Mouse (Mus musculus): Measurements from ENCODE around the gene Crybb3.
A peak's percentile ranks its signal among the peaks of the same experiment; 100 is the strongest.

Crybb3 gene

DNA sequence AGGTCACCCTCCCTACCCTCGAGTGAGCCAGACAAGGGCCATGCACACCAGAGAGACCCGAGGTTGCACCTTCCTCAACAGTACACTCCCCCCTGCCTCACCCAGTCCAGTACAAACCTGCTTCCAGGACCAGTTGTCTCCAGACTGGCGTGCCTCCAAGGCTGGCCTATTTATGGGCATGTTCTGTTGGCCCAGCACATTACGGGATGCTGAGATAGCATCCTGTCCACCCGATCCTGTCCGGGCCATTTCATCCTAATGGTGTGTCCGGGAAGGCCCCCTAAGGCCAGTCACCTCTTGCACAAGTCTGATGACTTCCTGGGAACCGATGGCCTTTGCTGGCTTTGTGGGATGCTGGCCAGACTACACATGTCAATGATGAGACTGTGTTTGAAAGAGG lies at the start of gene Crybb3:
Crybb3 (minus strand) TSS at position 146 of the 400 bp plus-strand sequence.
- DNase-seq: no peak

DNA sequence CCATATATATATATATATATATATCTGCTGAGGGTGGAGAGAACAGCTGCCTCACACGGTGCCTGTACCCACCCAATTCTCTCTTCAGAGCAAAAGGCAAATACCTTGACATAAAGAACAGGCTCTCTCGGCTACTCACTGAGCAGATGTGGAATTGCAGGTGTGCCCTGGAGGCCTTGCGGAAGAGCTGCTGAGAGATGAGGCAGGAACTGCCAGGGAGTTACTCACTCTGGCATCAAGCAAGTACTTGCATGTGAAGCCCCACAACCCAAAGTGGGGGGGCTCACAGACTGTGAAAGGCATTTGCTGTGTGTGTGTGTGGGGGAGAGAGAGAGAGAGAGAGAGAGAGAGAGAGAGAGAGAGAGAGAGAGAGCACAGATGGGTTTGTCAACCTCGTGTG lies 47.0 kb upstream of the Crybb3 start:
- DNase-seq: no peak

DNA sequence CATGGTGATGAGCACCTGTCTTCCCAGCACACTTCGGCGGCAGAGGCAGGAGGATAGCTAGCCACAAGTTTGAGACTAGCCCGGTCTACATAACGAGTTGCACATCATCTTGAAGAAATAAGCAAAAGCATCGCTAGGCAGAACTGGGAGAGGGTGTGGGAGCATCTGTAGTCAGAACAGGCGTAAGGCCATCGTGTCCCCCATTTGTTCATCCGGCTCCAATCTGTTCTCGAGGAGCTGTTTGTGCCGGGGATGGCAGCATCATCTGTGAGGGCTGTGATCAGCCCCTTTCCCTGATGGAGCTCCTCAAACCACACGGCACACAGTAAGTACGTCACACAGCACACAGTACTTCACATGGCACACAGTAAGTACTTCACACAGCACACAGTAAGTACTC lies 45.1 kb upstream of the Crybb3 start:
- no peak for DNase-seq

DNA sequence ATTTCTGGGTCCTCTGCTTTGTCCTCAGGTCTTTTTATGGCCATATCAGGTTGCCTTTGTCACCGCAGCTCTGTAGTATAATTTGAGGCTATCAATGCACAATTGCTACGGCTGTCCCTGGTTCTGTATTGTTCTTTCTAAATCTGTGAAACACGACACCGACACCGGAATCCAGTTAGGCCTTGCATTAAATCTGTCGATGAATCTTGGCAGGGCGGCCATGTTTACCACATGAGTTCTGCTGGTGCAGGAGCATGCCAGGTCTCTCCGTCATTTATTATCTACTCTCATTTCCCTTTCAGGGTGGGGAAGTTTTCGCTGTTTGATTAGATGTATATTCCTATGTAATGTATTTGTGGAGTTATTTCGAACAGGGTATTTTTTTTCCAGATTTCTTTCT lies 42.3 kb upstream of the Crybb3 start:
- peak; percentile 33 for DNase-seq

DNA sequence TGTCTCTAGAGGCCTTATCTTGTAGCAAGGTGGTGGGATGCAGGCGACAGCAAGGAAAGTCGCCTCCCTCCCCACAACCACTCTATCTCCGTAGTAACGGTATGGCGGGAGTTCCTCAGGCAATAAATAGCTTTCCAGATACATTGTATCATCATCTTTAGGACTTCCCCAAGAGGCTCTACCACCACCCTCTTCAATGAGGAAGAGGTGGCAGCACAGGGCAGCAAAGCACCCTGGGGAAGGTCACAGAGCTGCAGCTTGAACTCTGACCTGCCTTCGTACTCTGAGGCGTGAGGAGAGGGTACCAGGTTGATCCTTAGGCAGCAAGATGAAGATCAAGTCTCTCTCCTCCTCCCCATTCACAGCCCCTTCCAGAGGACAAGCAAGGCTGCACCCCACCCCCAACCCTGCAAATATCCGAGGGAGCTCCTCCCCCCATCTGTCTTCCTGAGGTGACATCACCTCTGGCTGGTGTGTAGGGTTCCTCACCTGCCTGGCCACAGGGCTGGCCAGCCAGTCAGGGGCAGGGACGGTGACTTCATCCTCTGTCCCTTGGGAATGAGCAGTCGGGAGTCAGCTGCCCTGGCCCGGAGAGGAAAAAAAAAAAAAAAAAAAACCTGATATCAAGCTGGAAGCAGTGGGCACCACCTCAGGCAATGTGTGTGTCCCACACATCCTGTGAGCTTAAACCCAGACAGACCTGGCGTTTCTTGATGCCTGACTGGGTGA lies 41.1 kb upstream of the Crybb3 start:
- DNase-seq: no peak

DNA sequence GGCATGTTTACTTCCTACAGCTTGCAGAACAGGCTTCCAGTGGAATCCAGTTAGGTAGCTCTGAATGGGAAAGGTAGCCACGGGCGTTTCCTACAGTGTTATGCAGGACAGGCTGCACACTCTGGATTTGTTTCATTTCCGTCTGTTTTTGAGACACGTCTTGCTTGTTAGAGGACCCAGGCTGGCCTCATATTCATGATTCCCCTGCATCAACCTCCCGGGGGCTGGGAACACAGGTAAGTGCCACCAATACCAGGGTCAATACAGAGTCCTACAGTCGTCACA lies 40.1 kb upstream of the Crybb3 start:
- DNase-seq: no peak

DNA sequence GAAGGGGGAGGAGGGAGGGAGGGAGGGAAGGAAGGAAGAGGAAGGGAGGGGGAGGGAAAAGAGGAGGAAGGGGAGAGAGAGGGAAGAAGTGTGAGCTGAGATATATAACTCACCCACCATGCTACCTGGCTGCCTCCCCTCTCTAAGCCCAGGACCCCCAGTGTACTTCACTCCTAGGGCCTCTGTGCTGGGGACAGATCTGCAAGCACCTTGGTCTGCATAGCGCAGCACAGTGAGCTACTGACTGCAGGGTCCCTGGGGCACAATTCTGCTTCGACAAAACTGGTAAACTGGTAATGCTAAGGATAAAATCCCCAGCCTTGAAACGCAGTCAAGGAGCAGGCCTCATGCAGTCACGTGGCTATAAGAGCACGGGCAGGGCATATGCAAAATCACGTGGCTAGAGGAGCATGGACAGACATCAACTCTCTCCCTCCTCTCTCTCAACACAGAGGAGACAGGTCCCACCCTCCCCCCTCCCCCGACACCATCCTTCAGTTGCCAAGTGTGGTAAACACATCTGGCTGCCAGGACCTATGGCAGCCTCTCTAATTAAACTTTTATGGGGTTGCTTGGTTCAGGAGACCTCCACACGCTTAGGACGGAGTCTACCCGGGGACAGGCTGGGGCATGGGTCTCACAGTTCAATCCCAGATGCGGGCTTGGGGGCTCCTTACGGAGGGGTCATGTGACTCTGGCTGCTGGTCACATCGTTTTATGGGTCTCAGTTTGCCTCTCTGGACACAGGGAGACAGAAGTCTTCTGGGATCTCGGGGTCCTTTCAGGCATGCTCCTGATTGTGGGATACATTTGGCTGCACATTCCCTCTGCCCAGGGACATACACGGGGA lies 39.6 kb upstream of the Crybb3 start:
- no peak for DNase-seq

DNA sequence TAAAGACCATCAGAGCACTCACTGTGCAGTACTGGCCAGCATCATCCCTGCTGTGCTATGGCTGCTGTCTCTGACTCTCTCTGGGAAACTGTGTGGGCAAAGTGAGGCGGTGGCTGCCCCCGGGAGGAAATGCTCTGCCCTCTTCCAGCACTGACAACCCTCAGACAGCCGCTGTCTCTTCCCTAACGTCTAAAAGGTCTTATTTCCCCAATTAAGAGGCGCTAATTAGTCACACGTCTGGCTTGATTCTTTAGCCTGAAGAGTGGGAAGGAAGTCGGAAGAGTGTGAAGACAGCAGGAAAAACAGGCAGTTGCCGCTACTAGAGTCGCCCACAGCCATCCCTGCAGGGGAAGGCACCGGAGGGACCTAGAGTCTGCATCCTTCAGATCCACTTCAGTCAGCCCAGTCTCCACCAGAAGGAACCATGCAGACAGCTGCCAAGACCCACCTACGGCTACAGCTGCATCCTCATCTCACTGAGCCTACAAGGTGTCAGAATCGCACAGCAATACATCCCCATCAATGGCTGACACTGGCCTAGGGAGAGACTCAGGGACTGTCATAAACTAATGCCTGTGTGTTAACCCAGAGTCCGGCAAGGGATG lies 38.6 kb upstream of the Crybb3 start:
- DNase-seq: no peak

DNA sequence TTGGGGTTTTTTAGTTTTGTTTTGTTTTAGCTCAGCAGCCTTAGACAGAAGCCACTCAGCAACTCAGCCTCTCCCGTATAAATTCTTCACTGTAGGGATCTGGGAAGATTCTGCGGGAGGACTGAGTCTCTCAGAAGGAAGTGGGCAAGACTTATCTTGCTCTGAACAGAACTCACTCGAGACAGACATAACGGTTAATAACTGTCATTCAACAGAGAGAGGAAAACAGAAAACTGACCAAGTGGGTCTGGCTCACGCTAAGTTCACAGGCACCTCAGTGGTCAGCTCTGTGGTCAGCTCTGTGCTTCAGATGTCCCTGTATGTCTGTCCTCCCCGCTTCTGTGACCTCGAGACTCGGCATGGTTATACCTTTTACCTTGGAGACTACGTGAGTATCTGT lies 37.9 kb upstream of the Crybb3 start:
- no peak for DNase-seq

DNA sequence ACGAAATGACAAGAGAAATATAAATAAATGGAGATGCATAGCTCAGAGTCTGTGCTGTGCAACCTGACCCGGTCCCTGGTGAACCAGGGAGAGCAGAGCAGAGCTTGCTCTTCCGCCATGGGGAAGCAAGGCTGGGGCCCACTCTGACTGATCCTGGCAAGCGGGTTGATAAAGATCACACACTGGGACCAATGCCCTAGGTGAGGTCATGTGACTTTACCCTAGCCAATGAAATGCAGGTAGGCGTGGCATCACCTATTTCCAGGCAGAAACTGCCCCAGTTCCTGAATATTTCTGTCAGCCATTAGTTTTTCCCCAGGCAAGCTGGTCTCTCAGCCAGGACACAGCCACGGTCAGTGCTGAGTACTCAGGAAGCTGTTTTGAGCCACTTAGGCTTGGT lies 37.3 kb upstream of the Crybb3 start:
- DNase-seq: peak; percentile 42

DNA sequence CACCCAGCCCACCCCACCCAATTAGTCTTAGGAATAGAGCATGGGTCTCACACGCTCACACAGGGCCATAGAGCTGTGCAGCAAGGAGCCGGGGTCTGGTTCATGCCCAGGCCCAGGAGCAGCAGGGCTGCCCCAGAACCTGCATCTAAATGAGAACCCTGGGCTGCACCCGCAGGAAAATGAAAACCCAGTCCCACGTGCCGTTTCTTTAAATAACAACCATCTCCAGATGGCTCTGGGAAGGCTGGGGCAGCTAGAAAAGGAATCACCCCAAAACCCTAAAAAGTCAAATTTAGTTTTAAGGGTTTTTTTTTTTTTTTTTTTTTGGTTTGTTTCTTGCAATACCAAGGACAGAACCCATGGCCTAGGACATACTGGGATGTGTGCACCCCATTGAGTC lies 36.0 kb upstream of the Crybb3 start:
- no peak for DNase-seq

DNA sequence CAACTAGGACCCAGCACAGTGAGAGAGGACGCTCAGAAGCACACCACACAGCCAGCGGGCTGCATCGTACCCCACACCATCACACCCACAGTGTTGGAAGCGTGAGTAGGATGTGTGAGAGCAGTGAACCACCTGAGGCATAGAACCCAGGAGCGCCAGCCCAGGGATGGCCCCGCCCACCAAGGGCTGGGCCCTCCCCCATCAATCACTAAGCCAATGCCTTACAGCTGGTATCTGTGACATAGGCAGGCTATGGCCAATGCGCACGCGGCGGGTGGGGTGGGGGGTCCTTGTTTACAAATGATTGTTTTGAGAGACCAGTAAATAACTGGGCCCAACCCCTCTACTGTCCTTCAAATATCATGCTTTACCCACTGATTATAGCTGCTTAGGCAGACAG lies 34.5 kb upstream of the Crybb3 start:
- DNase-seq: no peak

DNA sequence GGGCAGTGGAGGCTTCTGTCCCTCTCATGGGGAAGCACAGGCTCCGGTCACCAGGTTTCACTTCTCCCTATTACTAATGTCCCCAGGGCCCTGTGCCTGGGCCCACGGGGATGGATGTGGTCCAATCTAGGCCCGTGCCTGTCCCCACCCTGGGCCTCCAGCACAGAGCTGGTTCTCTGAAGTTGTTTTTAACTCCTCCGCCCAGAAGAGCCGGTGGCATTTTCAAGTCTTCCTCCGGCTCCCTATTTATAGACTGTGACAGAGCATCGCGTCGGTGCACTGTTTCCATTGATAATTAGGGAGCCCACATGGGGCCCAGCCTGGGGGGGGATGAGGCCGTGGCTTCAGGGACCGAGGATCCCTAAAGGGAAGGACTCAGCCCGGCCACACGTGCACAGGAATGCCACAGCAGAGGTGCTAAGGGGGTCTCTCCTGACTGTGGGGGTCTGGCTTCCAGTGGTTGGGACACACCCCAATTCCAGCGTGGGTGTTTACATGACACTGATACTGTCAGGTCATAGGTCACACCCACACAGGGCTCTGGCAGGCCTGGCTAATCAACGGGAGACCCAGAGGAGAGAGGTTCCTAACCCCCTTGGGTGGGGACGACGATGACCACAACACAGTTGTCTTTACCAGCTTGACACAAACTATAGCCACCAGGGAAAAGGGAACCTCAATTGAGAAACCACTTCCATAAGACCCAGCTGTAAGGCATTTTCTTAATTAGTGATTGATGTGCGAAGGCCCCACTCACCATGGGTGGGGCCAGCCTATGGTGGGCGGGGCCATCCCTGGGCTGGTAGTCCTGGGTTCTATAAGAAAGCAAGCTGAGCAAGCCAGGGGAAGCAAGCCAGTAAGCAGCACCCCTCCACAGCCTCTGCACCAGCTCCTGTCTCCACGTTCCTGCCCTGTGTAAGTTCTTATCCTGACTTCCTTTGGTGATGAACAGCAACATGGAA lies 33.2 kb upstream of the Crybb3 start:
- DNase-seq: peak; percentile 39

DNA sequence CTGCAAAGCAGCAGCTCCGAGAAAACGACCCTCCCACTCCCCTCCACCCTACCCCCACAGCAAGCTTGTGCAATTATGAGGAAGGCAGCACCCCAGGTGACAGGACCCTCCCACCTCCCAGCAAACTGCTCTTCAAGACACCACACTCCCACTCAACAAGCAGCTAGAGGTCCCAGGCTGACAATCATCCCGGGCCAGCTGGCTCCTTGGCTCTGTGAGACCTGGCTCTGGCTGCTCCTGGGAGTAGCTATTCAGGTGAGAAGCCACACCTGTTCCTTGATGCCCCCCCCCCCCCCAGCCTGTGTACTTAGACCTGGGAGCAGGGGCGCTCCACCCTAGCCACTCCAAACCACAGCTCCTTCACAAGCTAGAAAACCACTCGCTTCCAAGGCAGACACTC lies 31.7 kb upstream of the Crybb3 start:
- DNase-seq: no peak

DNA sequence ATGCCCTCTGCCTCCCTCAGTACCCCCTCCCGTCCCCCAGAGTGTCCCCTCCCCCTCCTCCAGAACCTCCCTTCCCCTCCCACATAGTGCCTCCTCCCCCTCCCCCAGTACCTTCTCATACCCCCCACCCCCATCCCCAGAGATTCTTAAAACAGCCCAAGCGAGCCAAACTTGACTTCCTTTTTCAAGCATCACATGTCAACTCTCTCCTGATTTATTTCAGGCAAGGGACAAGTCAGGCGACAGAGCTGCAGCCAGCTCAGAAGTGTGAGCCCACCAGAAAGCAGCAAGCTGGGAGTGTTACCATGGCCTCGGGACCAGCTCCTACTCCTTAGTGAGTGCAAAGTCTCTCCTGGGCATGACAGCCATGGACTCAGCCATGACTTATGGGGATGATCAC lies 30.0 kb upstream of the Crybb3 start:
- DNase-seq: no peak

DNA sequence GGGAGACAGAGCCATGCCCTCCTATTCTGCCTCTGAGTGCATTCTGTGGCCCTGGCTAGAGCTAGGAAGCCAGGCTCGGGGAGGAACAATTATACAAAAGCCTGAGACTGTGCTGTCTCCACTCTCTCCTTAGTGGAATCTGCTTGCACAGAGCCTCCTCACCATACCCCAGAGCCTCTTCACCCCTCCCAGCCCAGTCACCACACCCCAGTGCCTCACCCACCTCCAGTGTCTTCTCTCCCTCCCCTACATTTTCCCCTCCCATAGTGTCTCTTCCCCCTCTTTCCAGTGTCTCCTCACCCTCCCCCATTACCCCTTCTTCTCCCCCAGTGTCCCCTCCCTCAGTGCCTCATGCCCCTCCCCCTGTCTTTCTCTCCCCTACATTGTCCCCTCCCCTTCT lies 29.5 kb upstream of the Crybb3 start:
- no peak for DNase-seq

DNA sequence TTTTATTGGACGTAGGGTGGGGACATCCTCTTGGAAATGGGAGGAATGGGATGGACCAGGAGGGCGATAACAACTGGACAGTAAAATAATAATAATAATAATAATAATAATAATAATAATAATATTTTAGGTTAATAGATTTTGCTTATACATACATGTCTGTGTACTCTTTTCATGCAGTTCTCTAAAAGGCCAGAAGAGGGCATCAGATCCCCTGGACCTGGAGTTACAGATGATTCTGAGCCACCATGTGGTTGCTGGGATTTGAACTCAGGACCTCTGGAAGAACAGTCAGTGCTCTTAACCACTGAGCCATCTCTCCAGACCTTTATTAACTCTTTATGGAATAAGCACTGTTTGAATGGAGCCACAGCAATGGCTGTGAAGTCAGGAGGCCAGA lies 28.3 kb upstream of the Crybb3 start:
- peak; percentile 82 for DNase-seq

DNA sequence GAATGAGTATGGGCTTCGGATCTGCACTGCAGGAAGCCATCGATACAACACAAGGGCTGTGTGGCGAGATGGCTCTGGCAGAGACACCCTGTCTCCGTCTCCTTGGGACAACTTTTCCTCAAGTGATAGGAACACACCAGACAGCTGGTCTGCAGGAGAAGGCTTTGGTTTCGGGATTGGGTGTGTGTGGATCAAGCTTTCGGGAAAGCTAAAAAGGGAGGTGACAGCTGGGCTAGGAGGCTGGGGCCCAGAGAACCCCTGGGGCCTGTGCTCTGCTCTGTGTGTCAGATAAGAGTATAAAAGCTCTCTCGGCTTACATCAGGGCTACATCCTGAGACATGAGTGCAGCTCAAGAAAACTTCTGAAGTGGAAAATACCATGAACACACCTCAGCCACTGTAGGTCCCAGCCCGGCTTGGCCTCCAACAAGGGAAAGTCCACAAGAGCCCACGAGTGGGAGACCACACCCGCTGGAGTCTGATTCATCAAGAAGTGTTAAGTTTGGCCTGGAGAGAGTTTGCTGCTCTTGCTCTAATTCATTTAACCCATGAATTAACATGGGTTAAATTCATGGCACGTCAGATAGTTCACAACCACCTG lies 26.9 kb upstream of the Crybb3 start:
- no peak for DNase-seq

DNA sequence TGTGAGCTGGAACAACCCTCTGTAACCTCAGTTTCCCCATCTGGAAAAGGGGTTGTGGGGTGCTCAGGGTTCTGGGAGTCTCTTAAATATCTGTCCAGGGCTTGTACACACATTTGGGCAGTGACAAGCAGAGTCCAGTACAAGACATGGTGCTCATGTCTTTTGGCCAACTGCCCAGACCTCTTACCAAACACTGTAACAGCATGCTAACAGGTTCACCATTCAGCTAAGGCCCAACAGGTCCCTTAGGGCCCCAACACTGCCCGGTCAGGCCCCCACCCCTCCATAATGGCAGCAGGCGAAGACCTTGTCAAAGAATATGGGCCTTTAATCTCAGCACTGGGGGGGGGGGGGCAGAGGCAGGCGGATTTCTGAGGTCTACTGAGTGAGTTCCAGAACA lies 26.3 kb upstream of the Crybb3 start:
- peak; percentile 78 for DNase-seq

DNA sequence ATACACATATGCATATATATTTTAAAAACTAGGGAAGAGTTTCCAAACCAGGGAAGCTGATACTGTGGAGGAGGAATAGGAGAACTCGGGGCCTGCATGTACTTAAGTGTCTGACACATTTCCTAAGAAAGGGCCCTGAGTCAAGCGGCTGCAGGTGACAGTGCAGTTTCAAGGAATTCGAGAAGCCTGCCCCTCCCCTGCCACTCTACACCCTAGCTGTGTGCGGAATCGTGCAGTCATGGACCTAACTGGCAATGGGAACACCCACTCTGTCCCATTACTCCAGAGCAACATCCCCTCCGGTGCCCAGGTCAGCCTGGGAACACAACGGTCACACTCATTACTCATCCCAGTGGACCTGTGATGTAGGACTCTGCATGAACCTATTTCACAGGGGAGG lies 25.2 kb upstream of the Crybb3 start:
- no peak for DNase-seq

DNA sequence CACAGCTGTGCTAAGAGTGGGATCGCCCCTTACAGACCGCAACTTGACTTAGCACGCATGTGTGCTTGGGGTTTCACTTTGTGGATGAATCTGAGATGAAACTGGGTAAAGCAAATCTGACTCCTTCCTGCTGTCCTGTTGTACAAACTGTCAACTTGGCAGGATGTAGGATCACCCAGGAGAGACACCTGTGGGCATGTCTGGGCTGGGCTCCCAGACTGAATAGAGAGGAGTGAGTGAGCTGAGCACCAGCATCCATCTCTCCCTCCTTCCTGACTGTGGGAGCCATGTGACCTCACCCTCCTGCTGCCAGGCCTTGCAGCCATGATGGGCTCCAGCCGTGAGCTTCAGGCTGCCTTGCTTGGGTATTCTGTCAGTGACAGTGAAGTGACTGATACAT lies 24.1 kb upstream of the Crybb3 start:
- DNase-seq: no peak

DNA sequence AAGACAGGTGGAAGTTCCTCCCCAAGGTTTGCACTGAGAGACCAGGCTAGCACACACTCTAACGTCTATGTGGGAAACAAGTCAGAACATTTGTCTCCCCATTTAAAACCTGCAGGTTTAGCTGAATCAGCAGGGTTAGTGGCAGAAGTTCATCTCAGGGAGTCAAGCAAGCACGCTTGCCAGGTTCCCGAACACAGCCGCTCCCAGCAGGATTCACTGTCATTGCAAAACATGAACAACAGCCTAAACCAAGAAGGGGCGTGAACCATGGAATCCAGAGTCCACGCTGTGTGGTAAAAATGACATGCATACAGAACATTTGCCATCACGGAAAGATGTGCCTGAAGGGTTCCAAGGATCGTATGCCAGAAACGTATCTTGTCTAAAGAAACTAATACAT lies 23.7 kb upstream of the Crybb3 start:
- no peak for DNase-seq

DNA sequence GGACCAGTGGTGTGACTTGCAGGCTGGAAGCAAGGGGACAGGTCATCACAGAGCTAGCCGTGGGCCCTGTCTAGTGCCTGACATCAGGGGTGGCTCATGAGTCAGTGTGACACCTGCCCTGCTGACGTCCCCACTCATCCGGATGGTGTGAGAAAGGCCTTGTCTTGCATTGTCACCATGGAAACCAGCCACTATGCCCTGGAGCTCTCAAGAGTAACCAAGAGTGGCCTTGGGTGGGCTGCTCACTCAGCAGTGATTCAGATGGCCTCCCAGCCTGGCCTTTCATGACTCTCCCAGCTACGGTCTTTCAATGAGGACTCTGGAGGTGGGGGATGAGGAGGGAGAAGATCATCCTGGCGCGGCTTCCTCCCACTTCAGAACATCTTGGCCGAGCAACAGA lies 21.1 kb upstream of the Crybb3 start:
- no peak for DNase-seq

Data from lung, postnatal 36 days (tissue).